Mouse (Mus musculus) MN1 (cell line): ENCODE measurements around the gene D430041D05Rik.

ENCODE experiments used
- DNase-seq: peaks from one replicate; pipeline ENCODE4 v3.0.0-alpha.2; 2016; ENCODE audit warnings: low spot score

Gene D430041D05Rik

DNA sequence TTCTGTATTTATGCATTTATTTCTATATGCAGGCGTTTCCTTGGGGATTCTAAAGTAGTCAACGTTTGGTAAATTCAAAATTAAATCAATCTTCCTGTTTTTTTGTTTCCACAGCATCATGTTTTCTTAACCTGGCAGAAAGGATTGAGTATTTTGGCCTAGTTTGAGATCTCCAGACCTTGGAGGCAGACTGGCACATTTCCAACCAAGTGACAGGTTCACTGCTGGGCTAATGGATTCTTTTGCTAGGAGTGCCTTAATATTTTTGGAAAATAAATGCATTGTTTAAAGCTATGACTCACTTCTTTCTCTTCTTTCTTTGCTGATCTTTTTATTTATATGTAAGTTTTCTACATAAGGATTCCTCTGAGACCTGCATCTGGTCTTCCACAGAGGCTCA is 222.0 kb downstream of the D430041D05Rik start:
- no peak for DNase-seq

DNA sequence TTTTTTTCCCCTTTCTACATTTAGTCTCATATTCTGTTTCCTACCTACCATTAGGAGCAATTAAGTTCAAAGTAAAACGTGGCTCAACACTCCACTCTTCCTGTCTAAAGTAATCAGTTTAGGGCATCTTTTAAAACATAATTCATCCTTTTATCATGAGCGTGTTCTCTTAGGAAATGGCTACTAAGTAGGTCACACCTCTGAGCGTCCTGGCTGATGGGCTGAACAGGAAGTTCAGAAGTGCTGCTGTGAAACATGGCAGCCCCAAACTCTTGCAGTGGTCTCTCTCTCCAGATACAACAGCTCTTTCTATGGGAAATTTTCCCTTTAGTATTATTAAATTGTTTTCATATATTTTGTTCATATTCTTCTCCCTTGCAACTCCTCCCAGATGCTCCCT is 223.7 kb downstream of the D430041D05Rik start:
- no peak for DNase-seq

- no peak for DNase-seq
These were observed 225.2 kb downstream of the D430041D05Rik start for GRCm38 (mm10) chr2:104185616-104186015.

DNA sequence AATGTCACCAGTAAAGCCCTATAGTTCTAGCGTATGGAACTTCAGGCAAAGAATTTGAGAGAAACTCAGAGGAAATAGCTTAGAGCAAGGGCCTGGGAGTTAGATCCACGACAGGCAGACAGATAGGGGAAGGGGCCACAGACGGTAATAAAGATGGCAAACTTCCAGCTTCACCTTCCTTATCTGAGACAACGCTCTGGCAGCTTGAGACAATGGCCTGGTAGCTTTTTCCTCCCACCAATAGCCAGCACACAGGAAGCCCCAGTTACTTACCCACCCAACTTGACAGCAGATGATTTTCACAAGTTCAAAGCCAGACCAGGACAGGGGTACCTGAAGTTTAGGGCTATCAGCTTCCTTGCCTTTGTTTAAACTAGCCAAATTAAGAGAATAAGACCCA is 226.5 kb downstream of the D430041D05Rik start:
- DNase-seq, result no peak

- DNase-seq, result no peak
These were observed 227.5 kb downstream of the D430041D05Rik start for GRCm38 (mm10) chr2:104183246-104183845.

DNA sequence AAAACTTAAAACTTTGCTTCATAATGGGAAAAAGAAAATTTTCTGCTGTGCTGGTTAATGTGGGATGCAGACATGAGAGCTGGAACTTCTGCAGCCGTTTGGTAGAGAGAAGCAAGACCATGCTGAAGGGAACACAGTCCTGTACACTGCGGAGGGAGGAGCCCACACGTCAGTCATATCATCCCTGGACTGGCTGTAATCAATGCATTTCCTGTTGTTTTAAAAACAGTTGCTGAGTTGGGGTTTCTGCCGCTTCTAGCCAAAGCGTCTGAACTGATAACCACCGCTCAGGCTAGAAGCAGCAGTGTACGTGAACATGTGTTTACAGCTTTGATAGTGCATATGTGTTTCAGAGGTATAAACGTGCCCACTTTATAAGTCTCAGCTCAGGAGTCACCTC is 231.2 kb downstream of the D430041D05Rik start:
- DNase-seq, result no peak

GRCm38 (mm10) chr2:104178251-104178650 is 232.6 kb downstream of the D430041D05Rik start:
- peak; percentile 14 for DNase-seq

DNA sequence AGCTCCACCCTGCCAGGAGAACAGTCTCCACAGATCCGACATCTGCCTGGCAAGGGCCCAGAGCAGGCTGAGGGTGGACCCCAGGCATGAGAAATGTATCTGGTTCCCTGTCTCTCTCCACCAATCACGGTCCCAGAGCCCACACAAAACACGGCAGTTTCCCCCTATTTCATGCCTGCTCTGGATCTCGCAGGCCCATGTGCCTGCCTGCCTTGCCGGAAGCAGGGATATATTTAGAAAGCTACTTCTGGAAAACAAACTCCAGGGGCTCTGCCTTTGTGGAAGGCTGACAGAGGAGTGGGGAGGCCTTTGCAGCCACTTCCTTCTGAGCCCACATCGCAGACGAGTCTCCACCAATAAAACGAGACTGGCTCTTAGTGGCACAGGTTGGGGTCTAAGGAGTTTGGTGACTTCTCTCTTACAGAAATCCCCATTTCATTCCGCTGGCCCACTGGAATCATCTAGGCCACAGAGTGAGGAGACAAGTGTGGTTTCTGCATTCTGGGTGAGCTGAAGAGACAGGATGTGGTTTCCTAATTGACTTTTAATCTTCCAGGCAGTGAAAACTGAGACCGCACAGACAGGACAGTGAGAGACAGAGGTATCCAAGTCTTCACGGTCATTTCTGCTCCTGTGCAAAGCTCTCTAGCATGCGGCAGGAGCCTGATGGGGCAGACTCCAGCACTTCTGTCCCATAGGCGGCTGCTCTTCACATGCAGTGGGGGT is 233.7 kb downstream of the D430041D05Rik start:
- DNase-seq, result peak; percentile 65

DNA sequence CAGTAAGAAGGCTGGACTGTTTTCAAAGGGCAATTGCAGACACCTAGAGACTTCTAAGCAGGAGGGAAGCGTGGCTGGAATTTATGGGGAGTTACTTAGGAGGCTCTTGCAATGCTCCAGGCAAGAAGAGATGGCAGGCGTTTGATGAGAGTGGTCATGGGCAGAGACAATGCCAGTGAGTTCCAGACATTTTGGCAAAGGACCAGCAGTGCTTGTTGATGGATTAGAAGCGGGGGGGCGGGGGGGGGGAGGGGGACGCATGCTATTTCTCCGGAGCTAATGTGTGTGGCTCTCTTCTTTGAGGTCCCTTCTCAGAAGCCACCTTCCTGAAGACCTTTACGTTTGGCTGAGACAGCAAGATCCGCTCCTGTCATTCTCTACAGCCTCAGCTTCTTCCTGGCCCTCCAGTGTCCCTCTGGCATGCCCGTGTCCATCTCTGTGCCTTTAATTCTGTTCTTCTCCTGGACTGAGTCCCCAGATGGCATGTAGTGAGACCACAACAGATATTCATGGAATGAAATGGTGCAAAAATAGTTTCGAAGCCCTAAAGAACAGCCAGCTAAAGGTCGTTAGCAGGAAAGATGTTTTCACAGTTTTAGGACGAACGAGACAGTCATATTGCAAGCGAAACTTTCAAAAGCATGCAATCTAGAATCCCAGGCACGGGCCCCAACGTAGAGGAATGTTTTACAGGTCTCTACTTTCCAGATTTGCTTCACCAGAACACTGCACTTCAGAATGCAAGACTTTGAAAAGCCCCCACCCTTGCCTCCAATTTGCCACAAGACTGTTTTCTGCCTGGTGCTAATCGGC is 234.4 kb downstream of the D430041D05Rik start:
- DNase-seq, result peak; percentile 67

DNA sequence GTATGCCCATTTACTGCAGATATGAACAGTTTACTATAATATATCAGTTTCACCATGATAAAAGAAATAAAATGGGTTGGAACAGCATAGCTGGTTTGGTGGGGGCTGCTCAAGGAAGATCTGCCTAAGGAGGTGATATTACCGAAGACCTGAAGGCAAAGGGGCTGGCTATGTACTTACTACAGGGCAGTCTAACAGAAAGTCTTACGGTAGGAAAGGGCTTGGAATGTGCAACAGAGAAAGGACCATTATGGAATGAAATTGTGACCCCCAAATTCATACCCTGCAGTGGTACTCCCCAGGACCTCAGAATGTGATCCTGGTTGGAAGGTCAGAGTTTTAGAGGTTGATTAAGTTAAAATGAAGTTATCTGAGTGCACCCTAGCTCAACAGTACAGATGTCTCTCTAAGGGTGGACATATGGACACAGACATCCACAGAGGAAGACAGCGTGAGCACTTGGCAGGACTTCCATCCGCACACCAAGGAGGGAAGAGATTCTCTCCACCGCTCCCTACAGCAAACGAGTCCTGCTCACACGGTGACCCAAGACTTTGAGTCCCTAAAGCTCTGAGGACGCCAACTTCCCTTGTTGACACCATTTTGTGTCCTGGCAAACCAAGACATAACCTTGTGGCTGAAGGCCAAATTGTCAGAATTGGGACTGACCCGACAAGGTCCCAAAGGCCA is 235.2 kb downstream of the D430041D05Rik start:
- no peak for DNase-seq

DNA sequence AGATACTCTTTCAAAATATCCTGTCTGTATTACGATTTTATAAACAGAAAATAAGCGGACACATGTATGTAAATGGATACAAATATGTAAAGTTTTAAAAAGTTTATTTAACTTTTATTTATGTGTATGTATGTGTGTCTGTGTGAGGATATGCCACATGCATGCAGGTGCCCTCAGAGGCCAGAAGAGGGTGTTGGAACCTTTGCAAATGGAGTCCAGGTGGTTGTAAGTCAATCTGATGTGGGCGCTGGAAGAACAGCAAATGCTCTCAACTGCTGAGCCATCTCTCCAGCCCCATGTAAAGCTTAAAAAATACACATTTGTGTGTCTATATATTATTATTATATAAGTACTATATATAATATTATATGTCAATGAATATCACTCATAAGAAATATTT is 237.4 kb downstream of the D430041D05Rik start:
- DNase-seq, result no peak

GRCm38 (mm10) chr2:104172695-104173348 is 238.0 kb downstream of the D430041D05Rik start:
- no peak for DNase-seq

- DNase-seq, result no peak
These were observed 242.5 kb downstream of the D430041D05Rik start for GRCm38 (mm10) chr2:104168186-104168896.

DNA sequence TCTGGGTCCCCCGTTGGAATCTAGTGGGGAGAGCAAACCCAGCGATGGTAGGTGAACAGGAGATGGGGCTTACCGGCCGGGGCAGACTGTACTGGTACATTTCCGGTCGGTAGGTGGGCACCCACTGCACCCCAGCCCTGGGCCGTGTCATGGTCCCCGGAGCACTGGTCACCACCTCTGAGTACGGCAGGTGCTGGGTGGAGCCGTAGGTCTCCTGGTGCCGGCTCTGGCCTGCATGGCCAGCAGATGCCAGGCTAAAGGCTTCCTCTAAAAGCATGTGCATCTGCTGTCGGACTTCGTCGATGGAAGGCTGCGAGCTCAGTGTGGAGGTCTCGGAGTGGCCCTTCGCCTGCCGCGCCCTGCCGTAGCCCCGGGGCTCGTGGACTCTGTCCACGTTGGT is 243.0 kb downstream of the D430041D05Rik start:
- DNase-seq, result no peak

DNA sequence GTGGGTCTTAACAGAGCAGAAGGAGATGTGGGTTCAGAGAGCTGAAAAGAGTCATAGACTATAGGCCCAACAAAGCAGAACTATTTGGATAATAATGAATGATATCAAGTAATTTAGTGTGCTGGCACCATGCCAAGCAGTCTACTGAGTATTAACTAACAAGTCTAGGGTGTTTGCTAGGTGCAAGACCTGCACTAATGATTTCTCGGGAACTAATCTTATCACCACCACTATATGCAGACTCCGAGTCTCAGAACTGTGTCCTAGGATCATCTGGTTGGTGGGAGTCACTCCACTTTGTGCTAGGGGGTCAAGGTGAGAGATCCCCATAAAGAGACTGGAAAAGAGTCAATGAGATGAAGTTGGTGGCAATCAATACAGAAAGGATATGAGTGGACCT is 245.2 kb downstream of the D430041D05Rik start:
- DNase-seq, result no peak

DNA sequence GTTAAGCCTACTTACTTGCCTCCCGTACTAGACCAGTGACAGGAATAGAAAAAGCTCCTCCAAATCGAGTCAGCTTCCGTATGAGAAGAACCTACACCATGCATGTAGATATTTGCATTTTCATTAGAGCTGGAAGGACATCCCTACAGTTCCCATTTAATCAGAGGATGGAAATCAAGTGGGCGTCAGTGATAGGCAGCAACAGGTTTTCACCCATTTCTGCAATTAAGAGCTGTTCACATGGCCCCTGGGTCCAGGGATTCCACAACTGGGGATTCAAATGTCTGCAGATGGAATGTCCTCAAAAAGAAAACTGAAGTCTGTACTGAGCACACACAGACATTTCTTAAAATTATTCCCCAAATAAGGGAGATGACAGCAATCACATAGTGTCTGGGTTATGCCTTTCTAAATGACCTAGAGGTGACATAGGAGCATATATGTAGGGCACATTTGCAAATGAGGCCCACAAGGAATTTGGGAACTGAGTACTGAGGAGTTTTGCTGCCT is 246.8 kb downstream of the D430041D05Rik start:
- no peak for DNase-seq

GRCm38 (mm10) chr2:104163418-104163817 is 247.4 kb downstream of the D430041D05Rik start:
- no peak for DNase-seq

DNA sequence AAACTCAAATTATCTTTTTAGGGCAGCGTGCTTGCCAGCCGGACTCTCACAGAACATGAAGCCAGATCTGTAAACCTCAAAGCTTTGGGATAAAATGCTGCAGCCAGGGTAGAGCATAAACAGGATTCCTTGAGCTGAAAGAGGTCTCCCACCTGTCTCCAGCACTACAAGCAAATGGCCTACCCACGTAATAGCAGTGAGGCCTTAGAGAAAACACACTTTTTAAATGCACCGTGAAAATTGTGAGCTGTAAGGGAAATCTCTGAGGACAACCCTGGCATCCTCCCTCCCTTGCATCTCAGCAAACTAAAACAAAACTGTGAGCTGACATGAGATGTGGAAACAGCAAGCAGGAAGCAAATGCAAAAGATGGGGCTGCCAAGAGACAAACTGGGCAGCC is 253.0 kb downstream of the D430041D05Rik start:
- no peak for DNase-seq

DNA sequence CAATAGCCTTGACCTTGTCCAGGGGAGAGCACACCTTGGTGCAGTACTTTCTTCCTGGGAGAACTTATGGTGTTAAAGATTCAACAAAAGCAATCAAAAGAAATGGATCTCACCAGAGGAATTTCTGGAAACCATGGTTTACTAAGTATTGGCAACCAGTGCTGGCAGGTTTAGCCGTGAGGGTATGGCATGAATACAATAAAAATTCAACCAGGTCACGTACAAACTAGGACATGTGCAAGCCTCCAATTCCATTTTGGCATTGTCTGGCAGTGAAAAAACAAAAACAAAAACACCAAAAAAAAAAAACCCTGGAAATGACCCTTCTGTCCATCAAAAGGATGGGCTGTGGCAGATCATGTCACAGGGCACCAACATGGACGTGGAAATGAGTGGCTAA is 256.9 kb downstream of the D430041D05Rik start:
- DNase-seq, result no peak

- no peak for DNase-seq
These were observed 257.5 kb downstream of the D430041D05Rik start for GRCm38 (mm10) chr2:104153345-104153744.
